Mouse (Mus musculus) ES-E14 (cell line): ENCODE results near the gene Il22ra1.

ENCODE experiments used
- CHD2 ChIP-seq: IDR thresholded peaks from 2 replicates; pipeline ENCODE4 v1.6.1; 2014; ENCODE audit warnings: mild to moderate bottlenecking, low read depth, low read length, inconsistent platforms
- HCFC1 ChIP-seq: IDR thresholded peaks from 2 replicates; pipeline ENCODE4 v1.6.1; 2012; ENCODE audit warnings: low read length, inconsistent platforms, borderline replicate concordance; ENCODE audit not compliant: insufficient read depth

DNA sequence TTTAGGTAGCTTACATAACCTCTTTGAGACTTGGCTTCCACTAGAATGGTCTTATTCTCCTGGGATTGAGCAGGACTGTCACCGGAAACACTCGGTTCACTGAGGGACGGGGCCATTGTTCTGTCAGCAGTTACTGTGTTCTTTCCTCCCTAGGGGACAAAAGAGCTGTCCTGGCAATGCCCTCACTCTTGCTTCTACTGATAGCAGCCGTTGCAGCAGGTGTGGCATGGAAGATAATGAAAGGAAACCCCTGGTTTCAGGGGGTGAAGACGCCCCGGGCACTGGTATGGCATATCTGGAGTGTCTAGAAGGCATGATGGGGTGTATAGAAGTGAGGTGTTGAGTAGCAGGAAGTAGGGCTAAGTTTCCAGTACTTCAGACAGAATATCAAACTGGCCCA lies 24.0 kb upstream of the Il22ra1 start:
- TF ChIP-seq HCFC1 (no peak), CHD2 (no peak)
